Mouse (Mus musculus) spleen, postnatal 36 days (tissue): ENCODE results near the gene Ptpn13.

ENCODE experiments used
- DNase-seq, 2 experiments: peaks; one replicate each; pipeline ENCODE4 v3.0.0; 2022; ENCODE audit warnings: low spot score in 2 of 2, mixed read lengths in 1 of 2

The Ptpn13 gene

GRCm38 (mm10) chr5:103458959-103459675 lies 34.1 kb downstream of the Ptpn13 start:
- DNase-seq, result no peak

DNA sequence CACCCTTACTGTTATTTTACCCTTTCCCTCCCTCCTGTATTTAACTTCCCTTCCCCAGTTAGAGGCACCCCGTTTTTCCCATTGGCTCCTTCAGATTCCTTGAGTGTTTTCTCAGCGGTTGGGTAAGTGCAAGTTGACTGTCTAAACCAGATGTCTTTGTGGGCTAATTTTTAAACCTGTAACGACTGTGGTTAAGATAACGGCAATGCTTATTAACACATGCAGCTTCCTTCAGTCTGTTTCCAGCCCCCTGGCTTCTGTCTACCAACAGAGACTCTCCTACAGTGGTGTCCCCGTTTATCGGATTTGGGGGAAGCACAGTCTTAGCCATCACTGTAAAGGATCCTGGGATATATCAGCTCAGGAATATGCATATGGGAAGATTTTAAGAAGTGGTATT lies 35.9 kb downstream of the Ptpn13 start:
- DNase-seq, result no peak

DNA sequence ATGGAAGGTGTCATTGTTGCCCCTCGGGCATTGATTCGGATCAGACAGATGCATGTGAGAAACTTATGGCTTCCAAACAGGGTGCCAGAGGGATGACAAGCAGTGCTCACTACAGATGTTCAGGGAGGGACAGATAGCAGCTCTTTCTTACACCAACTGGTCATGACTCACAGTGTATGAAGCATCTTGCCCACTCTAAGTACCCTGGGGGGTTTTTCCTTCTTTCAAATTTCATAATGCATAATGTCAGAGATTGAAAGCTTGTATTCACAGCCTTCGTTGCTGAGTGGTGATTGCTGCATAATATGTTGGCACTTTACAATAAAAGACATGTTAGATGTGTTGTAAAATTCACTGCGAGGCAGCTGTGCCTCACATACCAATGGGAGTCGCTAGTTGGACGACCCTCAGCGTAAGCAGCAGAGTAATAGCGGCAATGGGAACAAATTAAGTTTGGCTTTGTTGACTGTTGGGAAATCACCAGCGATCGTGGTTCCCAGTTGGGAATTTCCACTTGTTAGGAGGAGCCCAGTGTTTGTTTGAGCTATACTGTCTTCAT lies 38.7 kb downstream of the Ptpn13 start:
- no peak for DNase-seq

- no peak for DNase-seq
These were observed 39.3 kb downstream of the Ptpn13 start for GRCm38 (mm10) chr5:103464329-103464728.

DNA sequence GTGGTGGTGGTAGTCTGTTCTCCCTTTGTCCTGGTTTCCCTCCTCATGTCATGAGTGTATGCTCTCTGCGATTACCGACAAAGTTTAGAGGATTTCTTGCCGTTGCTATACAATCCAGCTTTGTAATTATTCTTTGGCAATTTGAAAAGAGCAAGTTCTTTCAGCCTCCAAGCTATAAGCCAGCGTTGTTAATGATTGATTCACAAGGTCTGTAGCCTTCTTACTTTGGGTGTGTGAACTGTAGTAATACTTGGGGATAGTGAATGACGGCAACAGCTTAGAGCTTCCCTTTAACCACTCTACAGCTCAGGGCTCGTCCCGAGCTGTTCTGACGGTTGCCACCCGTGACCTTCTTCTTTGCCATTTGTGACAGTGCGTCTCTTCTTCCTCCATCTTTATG lies 39.8 kb downstream of the Ptpn13 start:
- no peak for DNase-seq

GRCm38 (mm10) chr5:103472670-103473069 lies 47.7 kb downstream of the Ptpn13 start:
- DNase-seq, result no peak

- no peak for DNase-seq
These were observed 48.6 kb downstream of the Ptpn13 start for GRCm38 (mm10) chr5:103473467-103474096.

DNA sequence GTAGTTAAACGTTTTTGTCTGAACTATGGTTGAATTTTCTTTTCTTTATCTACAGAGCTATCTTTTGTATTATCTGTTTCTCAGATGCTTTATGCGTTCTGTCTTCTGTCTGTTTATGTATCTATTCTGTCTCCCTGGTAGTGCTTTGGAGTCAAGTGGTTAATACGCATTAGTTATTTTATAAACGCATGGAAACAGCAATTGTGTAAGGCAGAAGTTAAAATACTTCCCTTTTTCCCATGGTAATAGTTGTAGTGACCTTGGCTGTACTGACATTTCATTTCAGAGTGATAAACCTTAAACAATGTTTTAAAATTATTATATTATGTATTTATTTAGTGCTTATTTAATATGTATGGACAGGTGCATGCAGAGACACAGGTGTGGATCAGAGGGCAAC lies 49.3 kb downstream of the Ptpn13 start:
- no peak for DNase-seq

DNA sequence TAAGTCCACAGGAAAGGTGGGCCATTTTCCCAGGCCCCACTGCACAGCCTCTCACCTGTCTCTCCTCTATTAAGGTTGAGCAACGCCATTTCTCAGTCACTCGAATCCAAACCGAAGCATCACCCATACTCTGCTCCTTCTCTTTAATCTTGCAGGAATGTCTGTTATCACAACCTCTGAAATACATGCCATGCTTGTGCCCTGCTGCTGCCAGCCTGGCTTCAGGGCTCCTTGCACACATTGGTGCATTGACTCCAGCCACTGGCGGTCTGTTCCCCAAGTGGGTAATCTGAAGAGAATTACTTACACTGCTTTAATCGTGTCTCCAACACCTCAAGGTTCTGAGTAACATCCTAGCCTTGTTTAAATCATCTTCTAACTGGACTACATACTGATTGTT lies 50.5 kb downstream of the Ptpn13 start:
- no peak for DNase-seq

DNA sequence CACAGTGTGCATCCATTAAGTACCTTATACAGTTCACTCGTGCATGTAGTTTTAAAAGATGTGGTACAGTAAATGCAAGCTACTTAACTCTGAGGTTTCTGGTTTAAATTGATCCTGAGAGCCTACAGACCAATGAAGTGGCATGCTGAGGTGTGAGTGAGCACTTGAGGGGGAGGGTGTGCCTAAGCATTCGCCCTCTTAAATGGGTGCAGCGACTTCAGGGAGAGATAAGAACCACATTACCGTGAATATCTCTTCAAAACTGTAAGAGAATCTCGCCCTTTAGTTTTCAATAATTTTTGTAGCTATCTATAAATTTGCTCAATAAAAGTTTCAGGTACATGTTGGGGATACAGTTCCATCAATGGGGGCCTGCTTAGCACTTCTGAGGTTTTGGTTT lies 54.5 kb downstream of the Ptpn13 start:
- DNase-seq, result no peak

DNA sequence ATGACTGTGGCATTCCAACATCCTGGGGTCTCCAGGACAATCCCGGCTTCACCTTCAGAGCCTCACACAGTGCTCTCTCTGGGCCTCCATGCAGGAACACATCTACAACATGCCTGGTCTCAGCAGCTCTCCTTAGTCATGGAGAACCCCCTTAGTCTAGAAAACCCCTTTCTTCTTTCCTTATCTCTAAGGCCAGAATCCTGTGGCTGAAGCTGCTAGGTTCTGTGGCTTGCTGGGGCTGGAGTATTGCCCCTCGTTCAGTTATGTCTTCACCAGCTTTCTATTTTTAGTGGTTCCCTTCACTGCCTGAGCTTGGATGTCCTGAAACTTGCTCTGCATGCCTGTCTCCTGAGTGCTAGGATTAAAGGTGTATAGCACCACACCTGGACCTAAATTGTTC lies 56.2 kb downstream of the Ptpn13 start:
- DNase-seq, result no peak

DNA sequence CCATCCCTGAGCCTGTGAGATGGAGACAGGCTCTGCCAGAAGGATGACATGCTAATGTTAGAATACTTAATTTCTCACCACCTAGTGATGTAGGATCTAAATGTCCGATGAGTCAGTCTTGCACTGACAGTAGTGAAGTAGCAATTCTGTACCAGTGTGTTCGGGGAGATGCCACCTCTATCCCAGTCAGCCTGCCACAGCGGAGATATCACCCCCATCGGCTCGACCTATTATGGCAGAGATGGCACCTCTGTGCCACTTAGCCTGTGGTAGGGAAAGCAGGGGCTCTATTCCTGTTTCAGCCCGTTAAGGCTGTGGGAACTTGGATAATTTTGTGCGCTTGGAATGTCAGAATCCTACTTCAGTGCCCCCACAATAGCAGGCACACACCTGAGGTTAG lies 62.0 kb downstream of the Ptpn13 start:
- no peak for DNase-seq

DNA sequence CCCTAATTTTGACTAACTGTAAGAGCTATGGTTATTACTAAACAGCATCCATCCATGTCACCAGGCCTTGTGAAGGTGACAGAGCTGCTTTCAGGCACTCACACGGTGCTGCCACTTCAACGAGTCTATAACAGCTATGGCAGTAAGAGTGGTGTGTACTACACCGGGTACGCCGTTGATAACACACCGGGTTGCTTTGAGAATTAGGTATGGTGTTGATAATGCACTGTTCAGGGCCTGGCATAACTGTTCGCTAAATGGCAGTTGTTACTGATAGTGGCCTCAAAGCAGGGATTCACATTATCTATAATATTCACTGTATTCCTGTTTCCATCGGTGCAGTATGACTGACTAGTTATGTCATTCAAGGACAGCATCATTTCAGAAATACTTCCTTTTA lies 66.0 kb downstream of the Ptpn13 start:
- DNase-seq, result no peak

DNA sequence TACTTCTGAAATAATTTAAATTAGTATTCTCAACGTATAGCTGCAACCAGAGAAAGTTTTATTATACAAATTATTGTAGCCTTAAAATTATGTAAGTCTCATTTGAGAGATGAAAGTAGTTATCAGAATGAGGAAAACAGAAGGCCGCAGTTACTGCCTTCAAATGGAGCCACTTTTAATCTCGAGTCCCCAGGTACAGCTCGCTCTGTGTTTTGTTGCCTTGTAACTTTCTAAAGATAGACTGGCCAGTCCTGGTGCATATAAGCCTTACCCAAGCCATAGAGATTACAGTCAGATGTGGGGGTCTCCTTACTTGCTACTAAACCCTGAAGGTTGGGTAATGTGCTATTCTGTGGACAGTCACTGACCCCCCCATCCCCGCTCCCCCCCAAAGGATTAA lies 66.8 kb downstream of the Ptpn13 start:
- no peak for DNase-seq

DNA sequence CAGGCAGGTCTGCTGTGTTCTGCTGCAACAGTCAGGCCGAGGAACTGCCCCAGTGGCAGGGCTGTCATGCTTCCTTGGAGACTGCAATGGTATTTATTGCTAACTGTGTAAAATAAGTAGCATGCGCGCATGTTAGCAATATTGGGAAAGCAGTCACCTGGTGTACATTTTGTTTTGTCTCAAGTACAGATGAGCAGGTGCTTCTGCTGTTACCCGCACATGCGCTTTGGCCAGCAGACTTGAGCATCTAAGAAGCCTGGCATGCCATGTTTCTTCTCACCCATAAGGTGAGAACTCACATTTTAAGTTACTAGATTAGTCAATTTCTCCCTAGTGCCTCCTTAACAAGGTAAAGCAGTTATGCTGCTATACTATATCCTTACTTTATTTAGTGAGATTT lies 72.1 kb downstream of the Ptpn13 start:
- DNase-seq, result no peak

DNA sequence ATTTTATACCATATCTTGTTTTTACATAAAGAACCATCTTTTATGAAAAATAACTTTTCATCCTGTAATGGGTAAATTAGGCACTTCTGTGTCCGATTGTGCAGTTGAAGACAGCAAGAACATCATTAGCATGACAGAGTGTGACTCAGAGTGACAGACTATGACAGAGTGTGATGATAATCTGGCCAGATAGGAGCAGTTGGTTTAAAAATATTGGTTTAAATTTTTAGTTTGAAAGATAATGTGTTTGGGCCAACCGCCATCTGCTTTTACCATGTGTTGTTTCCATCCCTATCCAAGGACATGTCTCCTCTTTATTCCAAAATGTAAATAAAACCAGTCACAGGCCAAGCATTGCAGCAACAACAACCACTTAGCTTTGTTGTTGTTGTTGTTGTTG lies 72.5 kb downstream of the Ptpn13 start:
- no peak for DNase-seq

DNA sequence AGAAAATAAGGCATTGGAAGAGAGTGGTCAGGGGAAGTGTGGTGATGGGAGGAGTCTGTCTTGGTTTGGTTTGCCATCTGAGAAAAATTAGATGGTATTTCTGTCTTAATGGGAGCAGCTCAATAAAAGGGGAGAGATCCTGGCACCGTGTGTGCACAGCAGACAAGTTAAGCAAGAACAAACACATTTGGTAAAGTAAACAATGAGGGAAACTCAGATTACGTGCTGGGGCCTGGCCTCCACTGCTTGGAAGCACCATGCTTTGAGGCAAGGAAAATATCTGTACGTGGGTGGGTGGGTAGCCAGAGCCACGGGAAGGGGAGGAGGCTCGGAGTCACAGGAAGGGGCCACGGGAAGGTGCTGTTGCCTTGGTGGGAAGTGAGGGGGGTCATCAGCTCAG lies 74.3 kb downstream of the Ptpn13 start:
- DNase-seq, result no peak

DNA sequence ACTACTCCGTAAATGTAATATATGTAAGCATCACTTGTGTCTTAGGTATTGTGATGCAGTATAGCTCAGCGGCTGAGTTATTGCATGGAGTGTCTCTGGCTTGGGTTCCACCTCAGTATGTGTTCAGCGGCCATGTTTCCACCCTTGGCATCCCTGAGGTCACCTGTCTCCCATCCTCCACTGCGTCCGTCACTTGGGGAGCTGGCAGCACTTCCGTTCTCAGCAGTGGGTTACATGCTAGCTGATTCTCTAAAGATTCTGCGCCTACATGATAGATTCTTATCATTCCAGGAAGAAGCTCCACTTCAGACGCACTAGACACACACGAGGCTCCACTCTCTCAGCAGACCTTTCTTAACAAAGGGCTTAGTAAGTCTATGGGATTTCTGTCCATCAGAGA lies 76.1 kb downstream of the Ptpn13 start:
- no peak for DNase-seq

- no peak for DNase-seq
These were observed 76.8 kb downstream of the Ptpn13 start for GRCm38 (mm10) chr5:103501839-103502238.

DNA sequence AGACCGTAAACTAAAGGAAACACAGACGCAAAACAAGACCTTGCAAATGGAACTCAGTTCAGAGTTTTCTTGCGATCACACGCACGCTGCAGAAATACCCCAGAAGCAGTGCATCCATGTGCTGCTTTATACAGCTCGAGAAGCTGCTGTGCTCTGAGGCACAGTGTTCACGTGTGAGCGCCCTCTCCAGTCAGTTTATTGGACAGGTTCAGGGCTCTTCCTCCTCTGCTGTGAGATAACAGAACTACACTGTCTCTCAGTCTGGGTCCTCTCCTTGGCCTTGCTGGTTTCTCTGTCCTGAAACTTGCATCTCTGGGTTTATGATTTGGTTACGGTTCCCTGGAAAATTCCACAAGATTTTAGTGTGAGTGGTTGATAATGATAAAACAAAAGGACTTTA lies 88.2 kb downstream of the Ptpn13 start:
- no peak for DNase-seq

GRCm38 (mm10) chr5:103514441-103514840 lies 89.4 kb downstream of the Ptpn13 start:
- no peak for DNase-seq

DNA sequence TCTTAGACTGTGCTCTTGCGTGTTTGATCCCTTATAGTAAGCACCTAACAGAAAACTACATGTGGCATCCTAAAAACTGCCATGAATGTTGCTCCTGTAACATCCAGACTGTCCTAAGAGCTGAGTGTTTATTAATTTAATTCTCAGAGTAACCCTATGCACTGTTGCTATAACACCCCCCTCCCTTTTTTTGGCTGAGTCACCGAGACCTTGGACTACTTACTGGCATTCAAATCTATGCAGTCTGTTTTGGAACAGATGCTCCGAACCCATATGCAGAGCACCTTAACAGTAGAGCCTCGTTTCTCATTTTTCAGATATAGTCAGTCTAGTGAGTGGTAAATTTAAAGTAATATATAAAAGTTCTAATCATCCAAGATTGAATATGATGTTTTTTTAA lies 90.9 kb downstream of the Ptpn13 start:
- DNase-seq, result no peak

DNA sequence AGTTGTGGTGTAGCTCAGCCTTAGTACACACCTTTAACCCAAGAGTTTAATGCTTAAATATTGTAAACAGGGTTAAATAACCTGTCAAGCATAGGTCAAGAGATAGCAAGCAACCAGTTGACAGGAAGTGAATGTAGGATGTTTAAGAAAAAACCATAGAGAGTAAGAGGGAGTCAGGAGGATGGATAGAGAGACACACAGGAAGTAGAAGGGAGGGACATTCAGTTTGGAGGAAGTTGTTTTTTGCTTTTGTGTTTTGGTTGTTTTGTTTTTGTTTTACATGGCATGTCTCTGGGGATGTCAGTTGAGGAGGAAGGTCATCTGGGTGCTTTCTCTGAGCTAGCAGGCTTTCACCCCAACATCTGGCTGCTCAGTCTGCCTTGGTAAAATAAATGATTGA lies 91.6 kb downstream of the Ptpn13 start:
- no peak for DNase-seq

- no peak for DNase-seq
These were observed 92.6 kb downstream of the Ptpn13 start for GRCm38 (mm10) chr5:103517641-103518040.
